Mouse (Mus musculus) hindbrain, embryonic 14.5 days (tissue): Measurements from ENCODE around the gene Akain1. TPM values are rescaled to one million over a fixed set of nuclear protein-coding genes. Genes with fewer than 3 reads are reported as not detected.
A peak's percentile ranks its signal among the peaks of the same experiment; 100 is the strongest.

Experiments
- ATAC-seq: fragments of 200-750 bp; cut with Nextera tagmentation; 2 replicates; pipeline ENCODE4 v1.8.0; 2017; ENCODE audit warnings: moderate number of reproducible peaks, mild to moderate bottlenecking, moderate TSS enrichment, moderate library complexity; ENCODE audit not compliant: low FRiP score
- DNase-seq: peaks from one replicate; pipeline ENCODE4 v3.0.0-alpha.2; 2015; ENCODE audit warnings: low spot score
- H3K27ac ChIP-seq: fragments of 300-500 bp; sonication (generic); 2 replicates; pipeline ENCODE4 v1.5.1; 2014; ENCODE audit warnings: mild to moderate bottlenecking, moderate library complexity
- H3K27me3 ChIP-seq: fragments of 300-500 bp; sonication (generic); 2 replicates; pipeline ENCODE4 v1.6.1; 2014; ENCODE audit warnings: mild to moderate bottlenecking, low read length, mixed read lengths; ENCODE audit not compliant: control insufficient read depth, insufficient read depth
- H3K36me3 ChIP-seq: fragments of 300-500 bp; sonication (generic); replicated peaks from 2 replicates; pipeline ENCODE4 v1.6.1; 2014; ENCODE audit not compliant: control insufficient read depth, insufficient read depth
- H3K4me1 ChIP-seq: fragments of 300-500 bp; sonication (generic); replicated peaks from 2 replicates; pipeline ENCODE4 v1.6.1; 2014; ENCODE audit warnings: antibody characterized with exemption, low read length, mixed read lengths; ENCODE audit not compliant: control insufficient read depth, insufficient read depth
- H3K4me2 ChIP-seq: fragments of 300-500 bp; sonication (generic); replicated peaks from 2 replicates; pipeline ENCODE4 v1.6.1; 2014; ENCODE audit warnings: mild to moderate bottlenecking, moderate library complexity
- H3K4me3 ChIP-seq: fragments of 300-500 bp; sonication (generic); replicated peaks from 2 replicates; pipeline ENCODE4 v1.5.1; 2014; ENCODE audit warnings: mild to moderate bottlenecking, low read length
- H3K9ac ChIP-seq: fragments of 300-500 bp; sonication (generic); 2 replicates; pipeline ENCODE4 v1.6.1; 2014
- H3K9me3 ChIP-seq: fragments of 300-500 bp; sonication (generic); 2 replicates; pipeline ENCODE4 v1.6.1; 2016; ENCODE audit warnings: low read length; ENCODE audit not compliant: control insufficient read depth
- WGBS: fragments of 180-500 bp; shearing (Covaris S2); extraction: QIAGEN DNeasy Blood & Tissue Kit; methylation state at CpG from one replicate; pipeline ENCODE4 v1.1.7; 2014; 5-methylcytosine and 5-hydroxymethylcytosine counted together
- polyA plus RNA-seq: library from polyadenylated mRNA; unstranded; fragments of >200 nt; fragmentation: Nextera tagmentation; extraction: Ambion mirVana; gene quantifications from 2 replicates; pipeline ENCODE4 v1.2.1, GENCODE M21; 2014

Akain1 gene
- polyA plus RNA-seq, 1 experiment from 2014 or later = 2.1 TPM

- no peak overlapping the region for H3K4me3 ChIP-seq
- no peak overlapping the region for H3K9ac ChIP-seq
- DNase-seq (no peak), ATAC-seq (no peak)
- WGBS = 74% methylated on average over 5 of the region's 5 CpGs
- H3K36me3 ChIP-seq = no peaks in the 10 kb centered on the region
- no peak overlapping the region for H3K4me2 ChIP-seq
- peaks cover 60% of the 10 kb centered on the region for H3K27me3 ChIP-seq
- H3K4me1 ChIP-seq = no peaks in the 10 kb centered on the region; the same call in 1 of the 2 replicates
- H3K9me3 ChIP-seq = no peaks in the 10 kb centered on the region
- no peak overlapping the region for H3K27ac ChIP-seq
Measured at GRCm38 (mm10) chr17:69437836-69438235, 1.3 kb upstream of the Akain1 start.

- Histone ChIP-seq H3K4me1 (no peaks in the 10 kb centered on the region; the same call in 1 of the 2 replicates), H3K4me3 (peak overlapping the region; percentile 37), H3K9ac (peak overlapping the region; percentile 35; the same call in 1 of the 2 replicates), H3K4me2 (peak overlapping the region; percentile 91), H3K27me3 (peaks cover 62% of the 10 kb centered on the region), H3K27ac (no peak overlapping the region), H3K36me3 (no peaks in the 10 kb centered on the region), H3K9me3 (no peaks in the 10 kb centered on the region)
- 35% methylated on average over 14 of the region's 14 CpGs for WGBS
- ATAC-seq (no peak), DNase-seq (no peak)
Measured at GRCm38 (mm10) chr17:69438486-69438885, 640 bp upstream of the Akain1 start.

GRCm38 (mm10) chr17:69439571-69440480 is 700 bp downstream of the Akain1 start:
- ATAC-seq (peak; percentile 65), DNase-seq (no peak)
- Histone ChIP-seq H3K4me2 (peak overlapping the region; percentile 91), H3K36me3 (no peaks in the 10 kb centered on the region), H3K9me3 (no peaks in the 10 kb centered on the region), H3K27ac (no peak overlapping the region), H3K4me3 (peak overlapping the region; percentile 37), H3K4me1 (no peaks in the 10 kb centered on the region; the same call in 1 of the 2 replicates), H3K9ac (peak overlapping the region; percentile 35), H3K27me3 (peaks cover 62% of the 10 kb centered on the region)
- WGBS = 1% methylated on average over 45 of the region's 52 CpGs

GRCm38 (mm10) chr17:69441041-69441440 is 1.9 kb downstream of the Akain1 start:
- H3K27ac ChIP-seq = no peak overlapping the region
- DNase-seq = no peak
- H3K36me3 ChIP-seq = no peaks in the 10 kb centered on the region
- H3K4me3 ChIP-seq = no peak overlapping the region
- no peak overlapping the region for H3K4me2 ChIP-seq
- no peak overlapping the region for H3K9ac ChIP-seq
- peaks cover 59% of the 10 kb centered on the region for H3K27me3 ChIP-seq
- no peak for ATAC-seq
- 12% methylated on average over 9 of the region's 9 CpGs for WGBS
- H3K9me3 ChIP-seq = no peaks in the 10 kb centered on the region
- H3K4me1 ChIP-seq = no peaks in the 10 kb centered on the region; the same call in 1 of the 2 replicates

- no peaks in the 10 kb centered on the region for H3K9me3 ChIP-seq
- no peaks in the 10 kb centered on the region for H3K4me1 ChIP-seq
- no peak overlapping the region for H3K4me2 ChIP-seq
- DNase-seq (no peak), ATAC-seq (no peak)
- H3K36me3 ChIP-seq = no peaks in the 10 kb centered on the region
- no peak overlapping the region for H3K4me3 ChIP-seq
- H3K27me3 ChIP-seq = no peaks in the 10 kb centered on the region
- no peak overlapping the region for H3K9ac ChIP-seq
- H3K27ac ChIP-seq = no peak overlapping the region
Measured at GRCm38 (mm10) chr17:69448679-69449078, 9.6 kb downstream of the Akain1 start.

DNA sequence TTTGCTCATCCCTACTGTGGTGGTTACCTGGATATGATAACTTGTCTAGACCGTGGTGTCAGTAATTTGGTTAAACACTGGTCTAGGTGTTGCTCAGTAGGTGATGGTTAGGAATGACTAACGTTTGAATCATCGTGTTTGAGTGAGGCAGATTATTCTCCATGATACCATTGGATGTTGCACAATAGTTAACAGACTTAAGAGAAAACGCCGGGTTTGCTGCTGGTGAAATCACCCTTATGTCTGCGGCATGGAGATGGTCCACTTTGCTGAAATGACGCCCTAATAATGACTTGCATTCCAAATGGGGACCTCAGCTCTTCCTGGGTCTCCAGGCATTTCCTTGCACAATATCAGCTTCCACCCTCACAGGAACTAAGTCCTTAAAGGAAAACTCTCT is 22.6 kb downstream of the Akain1 start:
- WGBS = 93% methylated on average over 7 of the region's 7 CpGs
- no peak for ATAC-seq

DNA sequence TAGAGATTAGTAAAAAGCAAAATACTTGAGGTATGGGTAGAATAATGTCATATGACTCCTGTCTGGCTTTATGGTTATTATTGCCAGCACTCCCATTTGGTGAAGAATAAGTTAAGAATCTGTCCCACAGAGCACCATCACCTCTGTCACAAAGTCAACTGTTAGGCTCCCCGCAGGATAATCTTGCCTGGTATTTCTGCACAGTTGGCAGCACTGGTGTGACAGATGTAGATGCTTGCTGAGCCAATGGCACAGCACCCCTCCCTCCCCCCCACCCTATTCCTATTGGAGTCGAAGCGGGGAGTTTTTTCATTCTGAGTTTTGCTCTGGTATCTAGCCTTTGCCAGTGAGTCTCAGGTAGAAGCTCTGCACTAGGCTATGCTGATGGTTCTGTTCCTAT is 23.9 kb downstream of the Akain1 start:
- H3K4me2 ChIP-seq = no peak overlapping the region
- ATAC-seq (no peak), DNase-seq (no peak)
- H3K27ac ChIP-seq = no peak overlapping the region
- no peak overlapping the region for H3K9ac ChIP-seq
- H3K36me3 ChIP-seq = no peaks in the 10 kb centered on the region
- no peaks in the 10 kb centered on the region for H3K27me3 ChIP-seq
- H3K4me3 ChIP-seq = no peak overlapping the region
- WGBS = 54% methylated on average over 3 of the region's 3 CpGs
- no peaks in the 10 kb centered on the region for H3K4me1 ChIP-seq
- H3K9me3 ChIP-seq = no peaks in the 10 kb centered on the region

More for the DNA sequence above, 22.6 kb downstream of the Akain1 start:
- Histone ChIP-seq H3K9ac (no peak overlapping the region), H3K36me3 (no peaks in the 10 kb centered on the region), H3K4me3 (no peak overlapping the region), H3K27me3 (no peaks in the 10 kb centered on the region), H3K4me2 (no peak overlapping the region), H3K27ac (no peak overlapping the region), H3K4me1 (no peaks in the 10 kb centered on the region), H3K9me3 (no peaks in the 10 kb centered on the region)
- DNase-seq = no peak

DNA sequence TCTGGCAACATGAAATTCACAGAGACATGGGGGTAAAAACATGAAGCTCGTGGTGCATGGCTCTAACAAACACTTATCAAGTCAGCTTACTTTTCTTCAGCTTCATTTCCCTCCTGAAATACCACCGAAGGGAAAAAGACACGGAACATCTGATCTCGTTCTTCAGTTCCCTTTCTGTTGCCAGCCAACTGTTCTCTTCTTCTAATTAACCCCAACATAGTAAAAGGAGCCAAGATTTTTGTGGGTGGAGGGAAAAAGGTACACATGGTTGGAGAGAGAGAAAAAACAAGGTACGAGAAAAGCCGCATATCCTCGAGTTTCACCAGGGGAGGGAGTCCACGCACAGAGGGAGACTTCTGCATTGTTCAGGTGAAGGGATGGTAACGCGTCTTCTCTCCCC is 32.0 kb downstream of the Akain1 start:
- WGBS = 54% methylated on average over 10 of the region's 10 CpGs
- Histone ChIP-seq H3K27me3 (0 out of 2 replicates have a peak, but pooled peaks cover 2% of the 10 kb centered on the region), H3K4me3 (no peak overlapping the region), H3K27ac (no peak overlapping the region), H3K9me3 (no peaks in the 10 kb centered on the region), H3K4me1 (no peaks in the 10 kb centered on the region), H3K4me2 (no peak overlapping the region), H3K9ac (no peak overlapping the region), H3K36me3 (no peaks in the 10 kb centered on the region)
- ATAC-seq (no peak), DNase-seq (no peak)

- no peak for DNase-seq
- H3K27me3 ChIP-seq = 0 out of 2 replicates have a peak, but pooled peaks cover 5% of the 10 kb centered on the region
- no peaks in the 10 kb centered on the region for H3K4me1 ChIP-seq
- no peak overlapping the region for H3K4me3 ChIP-seq
- H3K36me3 ChIP-seq = no peaks in the 10 kb centered on the region
- no peak overlapping the region for H3K4me2 ChIP-seq
- H3K9ac ChIP-seq = no peak overlapping the region
- no peak for ATAC-seq
- no peaks in the 10 kb centered on the region for H3K9me3 ChIP-seq
- H3K27ac ChIP-seq = no peak overlapping the region
- WGBS = 74% methylated on average over 9 of the region's 9 CpGs
Measured at GRCm38 (mm10) chr17:69472401-69472800, 33.3 kb downstream of the Akain1 start.
